Mouse (Mus musculus): ENCODE results near the gene Ovol2. TPM values are rescaled to one million over a fixed set of nuclear protein-coding genes. Genes with fewer than 3 reads are reported as not detected.

The Ovol2 gene
- polyA plus RNA-seq, 1 experiment, result 3.2 TPM

DNA sequence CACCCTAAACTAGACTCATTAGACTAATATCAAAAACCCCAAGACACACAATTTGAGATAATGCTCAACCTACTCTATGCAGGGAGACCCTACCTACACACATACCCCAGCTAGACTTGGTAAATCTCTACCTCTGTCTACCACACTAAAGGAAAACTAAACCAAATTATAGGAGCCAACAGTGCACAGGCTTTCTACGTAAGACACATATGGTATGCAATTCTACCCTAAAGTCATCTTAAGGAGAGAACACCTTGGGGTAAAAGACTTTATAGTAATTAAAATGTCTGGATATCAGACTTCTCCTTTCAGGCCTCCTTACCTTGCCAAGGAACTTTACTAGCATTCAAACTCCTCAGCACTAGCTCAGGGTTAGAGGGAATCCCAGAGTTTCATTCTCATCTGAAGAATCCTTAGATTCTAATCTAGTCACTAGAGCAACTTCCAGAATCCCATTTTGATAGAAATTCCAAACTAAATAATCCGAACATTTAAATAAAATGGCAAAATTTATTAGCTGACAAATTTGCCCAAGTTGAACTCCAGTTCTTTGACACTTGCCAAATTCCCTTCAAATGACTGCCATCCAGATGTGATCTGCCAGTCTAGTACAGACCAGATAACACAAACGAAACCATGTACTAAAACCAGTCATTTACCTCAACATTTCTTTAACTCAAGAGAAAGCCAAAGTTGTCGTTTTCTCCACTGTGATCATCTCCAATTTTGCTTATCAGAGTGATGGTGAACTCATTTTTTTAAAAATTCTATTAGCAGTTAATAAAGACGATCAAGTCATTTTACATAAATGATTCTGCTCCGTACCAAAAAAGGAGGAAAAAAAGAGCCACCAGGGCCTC is 63.3 kb downstream of the Ovol2 start:
- no peak for DNase-seq (ENCODE audit: low read depth)

DNA sequence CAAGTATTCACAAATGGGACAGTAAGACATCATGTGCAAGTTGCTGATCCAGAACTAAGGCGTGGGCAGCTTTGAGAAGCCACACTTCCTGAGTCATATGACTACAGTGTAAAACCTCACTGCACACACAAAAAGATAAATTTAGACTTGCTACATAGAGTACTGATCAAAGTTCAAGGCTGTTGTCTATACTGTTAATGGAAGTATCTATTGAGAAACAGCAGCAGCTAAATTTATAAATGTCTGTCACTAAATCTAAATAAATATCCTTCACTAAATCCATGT is 64.3 kb downstream of the Ovol2 start:
- DNase-seq (ENCODE audit: low read depth), result no peak

DNA sequence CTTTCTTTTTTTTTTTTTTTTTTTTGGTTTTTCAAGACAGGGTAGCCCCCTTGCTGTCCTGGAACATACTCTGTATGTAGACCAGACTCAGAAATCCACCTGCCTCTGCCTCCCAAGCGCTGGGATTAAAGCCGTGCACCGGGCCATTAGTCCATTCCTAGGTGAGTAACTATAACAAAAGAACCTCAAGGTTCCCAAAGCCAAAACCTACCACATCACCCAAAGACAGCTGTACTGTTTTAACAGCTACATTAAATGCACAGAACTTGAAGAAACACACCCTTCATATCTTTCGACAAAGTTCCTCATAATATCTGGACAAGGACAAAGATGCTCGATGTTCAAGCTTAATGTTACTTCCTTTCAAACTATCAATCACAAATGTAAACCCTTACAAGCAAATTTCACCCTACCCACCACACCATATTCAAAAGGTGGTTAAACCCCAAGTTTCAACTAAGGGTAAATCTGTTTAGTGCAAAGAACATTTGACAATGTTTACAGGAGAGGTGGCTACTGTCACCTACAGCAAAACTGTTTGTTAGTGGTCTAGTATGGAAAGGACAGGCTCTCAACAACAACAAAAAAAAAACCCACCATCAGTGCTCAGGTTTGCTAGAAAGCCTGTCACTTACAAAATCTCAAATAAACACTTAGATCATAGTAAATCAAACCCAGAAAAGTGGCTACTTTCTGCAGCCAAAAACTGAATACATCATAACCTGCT is 64.8 kb downstream of the Ovol2 start:
- DNase-seq (ENCODE audit: low read depth), result no peak

DNA sequence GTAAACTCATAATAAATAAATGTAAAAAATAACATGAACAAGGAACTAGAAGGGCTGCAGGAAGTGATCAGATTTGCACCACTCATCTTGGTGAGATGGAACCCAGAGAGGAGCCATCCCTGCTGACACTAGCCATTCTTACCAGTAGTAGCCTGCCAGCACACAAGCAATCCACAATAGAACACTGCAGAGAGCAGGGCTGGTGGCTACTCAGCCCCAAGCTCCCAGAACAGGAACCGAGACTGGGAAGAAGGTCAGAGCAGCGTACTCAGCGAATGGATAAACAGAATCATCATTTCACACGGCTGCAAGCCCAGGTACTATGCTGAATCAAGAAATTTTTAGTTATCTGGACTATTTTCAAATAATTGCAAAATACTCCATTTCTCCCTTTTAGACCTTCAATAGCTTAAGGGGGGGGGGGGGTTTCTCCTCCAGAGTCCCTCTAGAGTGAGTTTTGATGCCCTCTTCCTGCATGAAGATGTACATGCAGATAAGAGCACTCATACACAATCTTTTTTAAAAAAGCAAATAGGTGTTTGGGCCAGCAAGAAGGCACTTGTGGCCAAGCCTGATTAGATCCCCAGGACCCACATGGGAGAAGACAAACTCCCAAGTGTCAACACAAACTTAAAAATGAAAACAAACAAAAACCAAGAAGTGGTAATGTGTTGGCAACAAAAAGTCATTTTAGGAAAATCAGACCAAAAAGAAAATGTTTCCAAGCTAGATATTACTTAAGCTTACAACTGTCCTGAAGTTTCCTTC is 65.8 kb downstream of the Ovol2 start:
- DNase-seq (ENCODE audit: low read depth), result no peak

DNA sequence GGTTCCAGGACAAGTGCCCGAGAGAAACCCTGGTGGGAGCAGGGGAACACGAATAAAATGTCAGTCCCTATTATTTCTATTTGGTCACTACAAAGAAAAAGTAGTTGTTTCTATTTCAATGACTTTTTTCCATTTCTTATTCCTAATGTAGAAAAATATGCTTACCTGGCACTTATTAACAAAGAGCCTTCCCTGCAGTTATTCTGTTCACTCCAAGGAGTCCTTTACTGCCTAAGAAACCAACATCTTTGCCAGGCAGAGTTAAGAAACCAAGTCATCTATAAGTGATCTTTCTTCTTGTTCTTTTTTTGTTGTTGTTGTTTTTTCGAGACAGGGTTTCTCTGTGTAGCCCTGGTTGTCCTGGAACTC is 66.8 kb downstream of the Ovol2 start:
- DNase-seq (ENCODE audit: low read depth), result no peak

DNA sequence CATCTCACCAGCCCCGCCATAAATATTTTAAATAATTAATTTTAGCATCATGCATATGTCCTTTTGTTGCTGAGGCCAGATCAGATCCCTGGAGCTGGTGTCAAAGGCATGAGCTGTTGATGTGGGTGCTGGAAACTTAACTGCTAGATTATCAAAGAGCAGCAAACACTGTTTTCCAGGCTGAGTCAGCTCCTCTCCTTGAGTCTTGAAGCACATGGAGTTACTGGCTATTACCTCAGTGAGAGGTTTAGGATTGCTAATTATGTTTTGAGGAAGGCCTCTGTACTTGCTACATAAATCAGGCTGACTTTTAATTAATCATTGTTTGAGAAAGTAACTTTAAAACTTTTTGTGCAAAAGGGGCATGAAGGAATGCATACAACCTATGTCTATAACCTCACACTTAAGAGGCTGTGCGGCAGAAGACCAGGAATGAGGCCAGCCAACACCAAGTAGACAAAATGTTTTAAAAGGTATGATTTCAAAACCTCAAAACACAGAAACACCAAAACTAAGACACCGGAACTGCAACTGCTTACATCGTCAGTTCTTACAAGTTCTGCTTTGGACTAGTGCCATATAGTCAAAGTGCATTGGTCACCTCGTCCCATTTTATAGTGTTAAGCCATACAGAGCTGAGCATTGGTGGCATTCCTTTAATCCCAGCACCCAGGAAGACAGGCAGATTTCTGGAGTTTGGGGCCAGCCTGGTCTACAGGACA is 67.4 kb downstream of the Ovol2 start:
- no peak for DNase-seq (ENCODE audit: low read depth)

DNA sequence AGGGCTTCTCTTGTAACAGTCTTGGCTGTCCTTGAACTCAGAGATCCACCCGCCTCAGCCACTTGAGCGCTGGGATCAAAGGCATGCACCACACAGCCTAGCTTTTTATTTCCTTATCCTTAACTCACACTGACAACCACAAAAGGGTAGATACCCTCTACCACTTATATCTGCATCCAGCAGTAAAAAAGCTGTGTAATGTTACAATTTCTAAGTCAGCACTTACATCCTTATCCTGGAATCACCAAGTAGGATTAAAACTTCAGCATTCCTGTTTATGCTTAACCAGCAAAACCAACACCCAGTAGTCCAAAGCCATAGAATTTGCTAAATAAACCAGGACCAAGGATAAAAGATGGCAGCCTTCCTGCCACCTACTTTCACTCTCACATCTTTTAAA is 69.1 kb downstream of the Ovol2 start:
- no peak for DNase-seq (ENCODE audit: low read depth)

Other genes starting within 250 kb of the Ovol2 start
- 11.6 and 11.8 TPM in 2 replicates for gene Mgme1, start 61.5 kb downstream of the Ovol2 start, polyA plus RNA-seq (2012; rRNA removed)
- gene Snx5, start 61.2 kb downstream of the Ovol2 start, polyA plus RNA-seq (2012; rRNA removed), result 83.2 and 84.8 TPM in 2 replicates
- 24.2 and 28.2 TPM in 2 replicates for gene Kat14, start 36.8 kb upstream of the Ovol2 start, polyA plus RNA-seq (2012; rRNA removed)
- not detected in 2 replicates for gene Pet117, start 36.9 kb upstream of the Ovol2 start, polyA plus RNA-seq (2012; rRNA removed)
- gene Dzank1, start 195.3 kb upstream of the Ovol2 start, polyA plus RNA-seq (2012; rRNA removed), result 1.6 and 2.2 TPM in 2 replicates
- 9.6 and 10.9 TPM in 2 replicates for gene Polr3f, start 195.6 kb upstream of the Ovol2 start, polyA plus RNA-seq (2012; rRNA removed)
- 18.1 and 20.4 TPM in 2 replicates for gene Rbbp9, start 218.7 kb upstream of the Ovol2 start, polyA plus RNA-seq (2012; rRNA removed)
- gene Sec23b, start 224.1 kb upstream of the Ovol2 start, polyA plus RNA-seq (2012; rRNA removed), result 82.7 and 82.8 TPM in 2 replicates

All from gonadal fat pad, adult 2 months (tissue).